7 mouse cellular contexts compared by ENCODE assay signal in genomic region chr17:35090166-35090932, GRCm38 (mm10). TPM values are rescaled to one million over a fixed set of nuclear protein-coding genes. Genes with fewer than 3 reads are reported as not detected.
DNase-seq lines count a peak whose midpoint lies in the region; ATAC-seq and TF ChIP-seq lines count a peak whose summit lies in the region.

No protein-coding gene starts in this region.

- no peaks in the 10 kb centered on the region for H3K27me3 ChIP-seq in C2C12 (ENCODE audit: control insufficient read depth, insufficient read depth, insufficient read length)
- no peaks in the 10 kb centered on the region for H3K27me3 ChIP-seq in embryonic facial prominence, embryonic 11.5 days (ENCODE audit: control insufficient read depth, insufficient read depth, low read length)

- peak; percentile 87 for DNase-seq in MN1 (ENCODE audit: low spot score)
- DNase-seq in embryonic facial prominence, embryonic 11.5 days (ENCODE audit: low spot score): no peak
- peak; percentile 35 to 46 for DNase-seq in heart, postnatal 10 days
- no peak for DNase-seq in urinary bladder, postnatal 14 days (ENCODE audit: low spot score)
- no peak for DNase-seq in left cerebral cortex, adult 8-10 months (ENCODE audit: low spot score in 2 of 2)

- intact Hi-C loops in heart, postnatal 10 days (cut with DNase I): loop anchor here (2.0 kb wide), 1 partner anchor 30 kb away; the partner anchor contains the start of gene Gpank1

- H3K79me3 ChIP-seq in C2C12 (ENCODE audit: low read depth): peaks cover 3% of the 10 kb centered on the region

- no peaks in the 10 kb centered on the region for H3K9me3 ChIP-seq in embryonic facial prominence, embryonic 11.5 days (replicated peaks; ENCODE audit: control insufficient read depth, low read length)

- H3K4me1 ChIP-seq in embryonic facial prominence, embryonic 11.5 days (ENCODE audit: control insufficient read depth, insufficient read depth, low read length): peaks cover 3% of the 10 kb centered on the region

- WGBS in embryonic facial prominence, embryonic 11.5 days: 70% methylated on average over 8 of the region's 8 CpGs
- WGBS in macrophage (ENCODE audit: missing documents): 74% methylated on average over 8 of the region's 8 CpGs

- H3ac ChIP-seq in C2C12 (ENCODE audit: control insufficient read depth, insufficient read length, low read depth): peak overlapping the region; percentile 12

- H3K9ac ChIP-seq in embryonic facial prominence, embryonic 11.5 days (replicated peaks; ENCODE audit: low read length): peak overlapping the region; percentile 88

- H3K4me3 ChIP-seq in C2C12 (ENCODE audit: insufficient read depth, poor library complexity, severe bottlenecking) (peak overlapping the region; percentile 57), macrophage (ENCODE audit: inconsistent target) (peak overlapping the region; percentile 68)
- peak overlapping the region; percentile 44 for H3K4me3 ChIP-seq in embryonic facial prominence, embryonic 11.5 days (ENCODE audit: low read depth, low read length)

- peak overlapping the region; percentile 47 for H3K4me2 ChIP-seq in embryonic facial prominence, embryonic 11.5 days (ENCODE audit: low read depth, low read length)

- ATAC-seq in embryonic facial prominence, embryonic 11.5 days (replicated peaks; ENCODE audit: insufficient number of reproducible peaks, low FRiP score, low TSS enrichment, low read depth): no peak

- no peak overlapping the region for H3K27ac ChIP-seq in embryonic facial prominence, embryonic 11.5 days (replicated peaks; ENCODE audit: low read depth, low read length)
- H3K27ac ChIP-seq in macrophage: no peak overlapping the region

- peaks cover 17% of the 10 kb centered on the region for H3K79me2 ChIP-seq in C2C12 (ENCODE audit: control insufficient read depth, insufficient read depth)
- H3K79me2 ChIP-seq in macrophage (ENCODE audit: inconsistent target): peaks cover 13% of the 10 kb centered on the region; the same call in 1 of the 2 replicates

- TF ChIP-seq CTCF in C2C12 (IDR thresholded peaks at IDR 0.05; ENCODE audit: control insufficient read depth, insufficient read depth, insufficient read length): no peak

- H3K36me3 ChIP-seq in C2C12 (ENCODE audit: control insufficient read depth, insufficient read depth): peaks cover 16% of the 10 kb centered on the region
- H3K36me3 ChIP-seq in embryonic facial prominence, embryonic 11.5 days (replicated peaks; ENCODE audit: control insufficient read depth, insufficient read depth, low read depth, low read length): peaks cover 3% of the 10 kb centered on the region; the same call in 1 of the 2 replicates
- H3K36me3 ChIP-seq in macrophage (ENCODE audit: inconsistent target): peaks cover 27% of the 10 kb centered on the region

TF ChIP-seq in C2C12, 6 proteins besides CTCF, POLR2A, EP300 and RAD21:
- no peak for TF ChIP-seq MAX (IDR thresholded peaks at IDR 0.05)
- no peak for TF ChIP-seq FOSL1 (IDR thresholded peaks at IDR 0.05; ENCODE audit: insufficient read depth, low read length, poor library complexity, severe bottlenecking)
- TF ChIP-seq MYOG (IDR thresholded peaks at IDR 0.05; ENCODE audit: control insufficient read depth, extremely low read depth, insufficient read length): no peak
- TF ChIP-seq CEBPB (IDR thresholded peaks at IDR 0.05; ENCODE audit: low read depth): no peak
- no peak for TF ChIP-seq MYOD1 (IDR thresholded peaks at IDR 0.05; ENCODE audit: control insufficient read depth, insufficient read length, low read depth)
- no peak for TF ChIP-seq USF1 (IDR thresholded peaks at IDR 0.05; ENCODE audit: low read depth)

RNA-seq across cellular contexts. Expression of gene Abhd16a, which starts 1.3 kb away (rescaled TPM):
- polyA plus RNA-seq in C2C12 (2012; fragmentation: generic; extraction: Trizol): 54.0 TPM
- 38.5 and 39.8 TPM in 2 replicates for polyA plus RNA-seq in embryonic facial prominence, embryonic 11.5 days (2014; fragmentation: Nextera tagmentation; extraction: Ambion mirVana)
- total RNA-seq in heart, postnatal 10 days (2021): 10 to 100 TPM; 51.0 to 55.7 TPM
- total RNA-seq in macrophage (2018; cell fraction: chromatin; rRNA removed): 100 to 1,000 TPM in 14 of 26 experiments, 10 to 100 TPM in 12; 33.8 to 282 (median 106) TPM
- total RNA-seq in macrophage (2018; cell fraction: cytosol; rRNA removed): 10 to 100 TPM; 38.8 to 61.1 (median 50.8) TPM
- total RNA-seq in macrophage (2018; cell fraction: nucleus; rRNA removed): 100 to 1,000 TPM in 2 of 26 experiments, 10 to 100 TPM in 24; 38.9 to 173 (median 67.8) TPM
- 33.9 to 63.2 TPM (median 53.2 TPM) in 3 replicates for polyA plus RNA-seq in macrophage (2018)
- 100 to 1,000 TPM; 117 to 125 (median 121) TPM for total RNA-seq in left cerebral cortex, adult 8-10 months (2022)

RNA-seq across cellular contexts. Expression of gene Ly6g6f, which starts 4.9 kb away (rescaled TPM):
- polyA plus RNA-seq in C2C12 (2012; fragmentation: generic; extraction: Trizol): not detected
- polyA plus RNA-seq in embryonic facial prominence, embryonic 11.5 days (2014; fragmentation: Nextera tagmentation; extraction: Ambion mirVana): 0.36 and 0.43 TPM in 2 replicates
- not detected for total RNA-seq in heart, postnatal 10 days (2021)
- total RNA-seq in macrophage (2018; cell fraction: chromatin; rRNA removed): not detected
- total RNA-seq in macrophage (2018; cell fraction: cytosol; rRNA removed): under 1 TPM in 2 of 26 experiments, not detected in 24; 0.09 to 0.19 TPM
- total RNA-seq in macrophage (2018; cell fraction: nucleus; rRNA removed): not detected
- not detected in 3 replicates for polyA plus RNA-seq in macrophage (2018)
- total RNA-seq in left cerebral cortex, adult 8-10 months (2022): under 1 TPM in 2 of 4 experiments, not detected in 2; 0.50 to 0.54 TPM

RNA-seq across cellular contexts. Expression of gene Ly6g6d, which starts 12.5 kb away (rescaled TPM):
- polyA plus RNA-seq in C2C12 (2012; fragmentation: generic; extraction: Trizol) (not detected), macrophage (2018) (0.43 to 1.7 TPM (median 0.88 TPM) in 3 replicates)
- polyA plus RNA-seq in embryonic facial prominence, embryonic 11.5 days (2014; fragmentation: Nextera tagmentation; extraction: Ambion mirVana): 0.92 TPM in 1 of 2 replicates, not detected in the other
- 1 to 10 TPM; 1.1 to 1.2 TPM for total RNA-seq in heart, postnatal 10 days (2021)
- 1 to 10 TPM in 1 of 26 experiments, not detected in 25; 3.9 TPM for total RNA-seq in macrophage (2018; cell fraction: chromatin; rRNA removed)
- under 1 TPM in 17 of 26 experiments, not detected in 9; 0.20 to 0.88 (median 0.43) TPM for total RNA-seq in macrophage (2018; cell fraction: cytosol; rRNA removed)
- total RNA-seq in macrophage (2018; cell fraction: nucleus; rRNA removed): 1 to 10 TPM in 3 of 26 experiments, not detected in 23; 1.9 to 3.1 (median 2.0) TPM
- total RNA-seq in left cerebral cortex, adult 8-10 months (2022): 1 to 10 TPM in 3 of 4 experiments, under 1 TPM in 1; 0.70 to 1.8 (median 1.3) TPM

RNA-seq across cellular contexts. Expression of gene Ly6g6e, which starts 13.6 kb away (rescaled TPM):
- polyA plus RNA-seq in C2C12 (2012; fragmentation: generic; extraction: Trizol) (not detected), macrophage (2018) (not detected in 3 replicates)
- polyA plus RNA-seq in embryonic facial prominence, embryonic 11.5 days (2014; fragmentation: Nextera tagmentation; extraction: Ambion mirVana): 0.66 and 1.1 TPM in 2 replicates
- under 1 TPM; 0.24 to 0.37 TPM for total RNA-seq in heart, postnatal 10 days (2021)
- not detected for total RNA-seq in macrophage (2018; cell fraction: chromatin; rRNA removed)
- under 1 TPM in 2 of 26 experiments, not detected in 24; 0.13 to 0.16 TPM for total RNA-seq in macrophage (2018; cell fraction: cytosol; rRNA removed)
- not detected for total RNA-seq in macrophage (2018; cell fraction: nucleus; rRNA removed)
- 1 to 10 TPM; 3.7 to 4.9 (median 4.0) TPM for total RNA-seq in left cerebral cortex, adult 8-10 months (2022)

RNA-seq across cellular contexts. Expression of gene Ly6g5c, which starts 17.7 kb away (rescaled TPM):
- polyA plus RNA-seq in C2C12 (2012; fragmentation: generic; extraction: Trizol): not detected
- not detected in 2 replicates for polyA plus RNA-seq in embryonic facial prominence, embryonic 11.5 days (2014; fragmentation: Nextera tagmentation; extraction: Ambion mirVana)
- not detected for total RNA-seq in heart, postnatal 10 days (2021)
- total RNA-seq in macrophage (2018; cell fraction: chromatin; rRNA removed): not detected
- total RNA-seq in macrophage (2018; cell fraction: cytosol; rRNA removed): not detected
- total RNA-seq in macrophage (2018; cell fraction: nucleus; rRNA removed): not detected
- polyA plus RNA-seq in macrophage (2018): not detected in 3 replicates
- not detected for total RNA-seq in left cerebral cortex, adult 8-10 months (2022)

Comparison
In these comparisons a context has a peak if more than half of its experiments do, and no peak if none do; other contexts are left out.
1. DNase-seq: peak in MN1 (single experiment) and heart, postnatal 10 days (2 of 2); none in embryonic facial prominence, embryonic 11.5 days (single experiment), urinary bladder, postnatal 14 days (single experiment) and left cerebral cortex, adult 8-10 months (0 of 2).
2. Peak in every context shown above with its lines, with median percentiles within 50 percentile points of each other: H3K4me3 ChIP-seq.